Mouse (Mus musculus) left cerebral cortex, adult 8-10 months (tissue): ENCODE results near the gene Inpp5d. TPM values are rescaled to one million over a fixed set of nuclear protein-coding genes. Genes with fewer than 3 reads are reported as not detected.

Experiments used
- DNase-seq, 2 experiments: peaks; one replicate each; pipeline ENCODE4 v3.0.0; 2022; ENCODE audit warnings: low spot score in 2 of 2
- total RNA-seq, 4 experiments: library from RNA; stranded (reverse); gene quantifications; 2 replicates each; pipeline ENCODE4 v1.2.4; 2022

Inpp5d gene
- total RNA-seq, 4 experiments from 2014 or later = 21.6 to 40.6 (median 29.6) TPM

GRCm38 (mm10) chr1:87623977-87624666 is 4.0 kb downstream of the Inpp5d start:
- DNase-seq = no peak

- DNase-seq = no peak
These were observed 4.7 kb downstream of the Inpp5d start for GRCm38 (mm10) chr1:87624826-87625225.

GRCm38 (mm10) chr1:87625254-87626025 is 5.3 kb downstream of the Inpp5d start:
- DNase-seq = no peak

DNA sequence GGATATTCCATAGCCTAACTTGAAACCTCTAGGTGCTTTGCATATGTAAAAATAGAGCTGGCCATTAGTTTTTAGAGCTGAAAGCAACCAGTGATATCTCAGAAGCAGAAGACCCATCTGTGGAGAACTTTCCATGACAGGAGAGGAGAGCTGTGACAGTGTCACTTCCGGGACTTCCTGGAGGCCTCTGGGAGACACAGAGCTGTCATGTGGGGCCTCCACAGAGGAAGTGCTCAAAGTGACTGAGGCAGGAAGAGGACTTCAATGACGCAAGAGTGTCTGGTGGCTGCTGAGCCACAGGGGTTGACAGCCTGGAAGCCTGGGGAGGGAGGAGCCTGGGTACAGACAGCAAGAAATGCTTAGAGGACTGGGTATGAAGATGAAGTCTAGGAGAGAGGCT is 6.2 kb downstream of the Inpp5d start:
- no peak for DNase-seq

DNA sequence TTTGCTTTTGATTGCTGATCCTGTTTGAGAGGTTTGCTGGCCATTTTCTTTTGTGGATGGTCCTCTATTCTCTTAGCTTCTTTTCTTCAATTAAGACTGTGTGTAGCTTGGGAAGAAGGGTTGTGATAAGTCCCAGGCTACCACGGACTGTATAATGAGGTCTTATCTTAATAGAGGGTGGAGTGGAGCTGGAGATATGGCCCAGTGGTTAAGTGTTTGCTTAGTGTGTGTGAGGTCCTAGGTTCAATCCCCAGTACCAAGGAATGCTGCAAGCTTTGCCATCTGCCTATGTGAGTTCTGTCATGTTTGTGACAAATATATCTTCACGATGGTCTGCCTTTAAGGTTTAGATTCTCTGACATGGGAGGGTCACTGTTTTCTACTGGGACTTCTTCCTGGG is 8.0 kb downstream of the Inpp5d start:
- DNase-seq = no peak

GRCm38 (mm10) chr1:87631584-87631983 is 11.5 kb downstream of the Inpp5d start:
- no peak for DNase-seq

GRCm38 (mm10) chr1:87632163-87632562 is 12.1 kb downstream of the Inpp5d start:
- no peak for DNase-seq

DNA sequence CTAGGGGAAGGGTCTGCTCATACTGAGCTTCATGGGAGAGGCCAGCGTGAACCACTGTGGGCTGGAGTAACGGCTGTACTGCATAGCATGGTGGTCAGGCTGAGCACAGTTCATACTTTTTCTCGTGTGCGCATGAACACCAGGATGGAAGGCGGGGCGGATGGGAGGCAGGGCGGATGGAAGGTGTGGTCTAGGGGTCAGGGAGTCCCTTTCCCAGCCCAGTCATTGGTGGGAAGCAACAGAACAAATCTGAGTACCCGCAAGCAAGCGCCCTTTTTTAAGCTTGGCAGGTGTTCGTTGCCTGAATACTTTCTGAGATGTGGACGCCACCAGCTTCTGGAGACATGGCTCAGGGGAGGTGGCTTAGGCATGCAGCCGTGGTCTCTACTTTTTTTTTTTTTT is 16.6 kb downstream of the Inpp5d start:
- DNase-seq = no peak

DNA sequence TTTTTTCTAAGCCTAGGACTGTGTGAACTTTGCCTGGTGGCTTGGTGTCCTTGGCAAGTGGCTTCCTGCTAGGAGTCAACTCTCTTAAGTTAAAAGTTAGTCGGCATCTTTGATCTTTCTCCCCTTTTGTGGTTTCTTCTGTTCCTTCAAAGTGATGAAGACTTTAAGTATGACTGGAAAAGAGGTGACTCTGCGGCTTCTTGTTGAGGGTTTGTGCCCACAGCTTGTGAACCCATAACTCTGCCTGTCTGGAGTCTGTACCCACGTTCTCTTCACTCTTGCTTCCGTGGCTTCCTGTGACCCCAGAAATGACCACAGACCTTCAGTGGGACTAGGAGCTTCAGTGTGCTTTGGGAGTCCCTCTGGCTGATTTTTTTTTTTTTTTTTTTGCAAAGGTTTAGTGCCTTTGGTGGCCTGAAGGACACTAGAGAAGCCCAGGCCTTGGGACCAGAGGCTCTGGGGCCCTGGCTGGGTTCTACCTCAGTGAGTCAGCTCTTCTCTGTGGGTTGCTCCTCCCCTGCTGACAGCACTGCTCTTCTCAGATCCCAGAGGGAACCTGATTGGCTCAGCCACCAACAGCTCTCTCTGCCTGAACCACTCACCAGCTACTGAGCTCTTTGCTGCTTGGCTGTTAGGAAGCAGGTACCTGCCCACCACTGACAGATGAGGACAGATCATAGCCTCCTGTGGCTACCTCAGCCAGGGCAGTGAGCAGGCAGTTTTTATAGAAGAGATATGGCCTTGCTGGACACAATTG is 17.2 kb downstream of the Inpp5d start:
- DNase-seq = no peak

DNA sequence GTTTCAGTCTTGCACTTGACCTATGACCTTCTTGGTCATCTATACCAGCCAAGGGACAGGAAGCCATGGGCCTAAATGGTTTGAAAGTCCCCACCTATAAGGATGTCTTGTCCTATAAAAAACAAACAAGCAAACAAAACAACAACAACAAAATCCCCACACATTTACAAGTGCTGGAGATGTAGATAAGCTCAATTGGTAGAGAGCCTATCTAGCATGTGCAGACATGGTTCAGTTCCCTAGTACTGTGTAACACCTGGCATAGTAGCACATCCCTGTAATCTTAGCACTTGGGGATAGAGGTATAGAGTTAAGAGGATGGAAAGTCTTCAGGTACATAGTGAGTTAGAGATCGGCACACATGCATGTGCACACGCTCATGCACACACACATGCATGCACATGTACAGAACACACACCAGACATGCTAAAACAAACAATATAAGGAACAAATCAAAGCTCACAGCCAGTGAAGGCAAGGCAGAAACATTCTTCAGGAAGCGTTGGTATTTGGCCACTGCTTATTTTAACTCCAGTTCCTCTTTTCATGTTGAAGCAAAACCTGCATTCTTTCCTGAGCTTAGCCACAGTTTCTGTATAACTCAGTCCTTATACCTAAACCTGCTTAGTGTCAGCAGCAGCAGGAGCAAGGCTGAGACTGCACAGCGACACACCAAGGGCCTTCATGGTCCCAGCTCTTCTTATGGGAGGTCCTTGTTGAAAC is 17.9 kb downstream of the Inpp5d start:
- DNase-seq = no peak

- DNase-seq = no peak
These were observed 19.6 kb downstream of the Inpp5d start for GRCm38 (mm10) chr1:87639724-87640123.

DNA sequence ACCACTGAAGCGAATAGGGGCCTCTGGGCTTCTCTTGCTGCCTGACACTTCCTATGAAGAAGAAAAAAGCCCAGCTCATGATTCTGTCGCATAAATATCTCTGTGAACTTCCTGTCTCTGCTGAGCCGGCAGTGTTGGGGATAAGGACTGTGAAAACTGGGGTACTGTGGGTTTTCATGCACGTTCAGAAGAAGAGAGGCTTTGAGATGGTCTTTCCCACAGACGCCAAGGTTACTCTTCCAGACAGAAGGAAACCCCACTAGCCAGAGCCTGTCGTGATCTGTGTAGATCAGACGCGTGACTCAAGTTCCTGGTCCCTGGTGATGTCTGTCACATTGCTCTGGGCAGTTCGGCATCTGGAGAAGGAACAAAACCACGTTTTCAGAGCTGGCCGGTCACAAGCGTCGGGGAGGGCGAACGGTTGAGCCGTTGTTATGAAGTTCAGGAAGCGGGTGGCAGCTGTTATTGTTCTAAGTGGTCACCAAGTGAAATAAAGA is 20.1 kb downstream of the Inpp5d start:
- DNase-seq = no peak

DNA sequence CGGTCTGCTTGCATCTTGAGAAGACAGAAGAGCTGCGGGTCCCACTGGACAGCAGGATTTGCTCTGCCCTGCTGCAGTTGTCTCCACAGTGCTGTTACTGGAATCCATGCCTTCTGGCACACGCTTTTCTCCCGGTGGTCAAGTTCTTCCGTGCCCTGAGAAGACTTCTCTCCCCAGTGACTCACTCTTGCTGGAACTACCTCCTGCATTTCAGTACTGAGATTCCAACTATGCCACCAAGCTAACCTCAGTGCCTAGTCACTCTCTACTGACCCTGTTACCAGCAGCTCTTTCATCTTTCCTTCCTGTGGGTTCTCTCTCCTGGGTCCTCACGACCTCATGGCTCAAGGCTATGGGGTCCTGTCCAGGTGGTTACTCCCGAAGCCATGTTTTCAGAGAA is 22.9 kb downstream of the Inpp5d start:
- no peak for DNase-seq

DNA sequence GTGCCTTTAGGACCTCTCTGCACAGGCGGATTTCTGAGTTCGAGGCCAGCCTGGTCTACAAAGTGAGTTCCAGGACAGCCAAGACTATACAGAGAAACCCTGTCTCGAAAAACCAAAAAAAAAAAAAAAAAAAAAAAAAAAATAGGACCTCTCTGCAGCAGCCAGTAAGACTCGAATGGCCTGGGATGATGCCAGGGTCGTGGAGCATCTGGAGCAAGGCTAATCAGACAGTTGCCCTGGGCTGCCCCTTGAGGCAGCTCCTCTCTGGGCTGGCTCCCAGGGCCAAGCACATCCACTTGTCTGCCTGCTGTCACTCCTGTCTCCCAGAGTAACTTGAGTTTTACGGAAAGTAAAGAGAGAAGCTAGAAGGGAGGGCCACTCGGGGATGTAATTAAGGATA is 24.9 kb downstream of the Inpp5d start:
- DNase-seq = no peak

DNA sequence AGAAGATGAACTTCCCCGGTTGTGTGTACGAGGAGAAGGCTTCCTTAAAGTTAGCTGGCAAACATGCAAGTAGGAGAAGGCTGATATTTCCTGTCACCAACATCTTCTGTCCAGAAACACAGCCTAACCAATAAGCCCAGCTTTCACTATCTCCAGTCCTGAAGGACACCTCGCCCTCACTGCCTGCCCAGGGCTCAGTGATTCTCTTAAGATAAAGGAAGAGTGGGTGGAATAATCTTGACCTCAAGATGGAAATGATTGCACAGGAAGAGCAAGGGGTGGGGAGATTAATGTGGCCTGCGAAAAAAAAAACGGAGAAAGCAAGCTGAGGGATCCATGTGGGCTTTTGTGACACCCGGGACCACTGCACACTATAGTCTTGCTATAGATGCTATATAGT is 25.6 kb downstream of the Inpp5d start:
- no peak for DNase-seq

DNA sequence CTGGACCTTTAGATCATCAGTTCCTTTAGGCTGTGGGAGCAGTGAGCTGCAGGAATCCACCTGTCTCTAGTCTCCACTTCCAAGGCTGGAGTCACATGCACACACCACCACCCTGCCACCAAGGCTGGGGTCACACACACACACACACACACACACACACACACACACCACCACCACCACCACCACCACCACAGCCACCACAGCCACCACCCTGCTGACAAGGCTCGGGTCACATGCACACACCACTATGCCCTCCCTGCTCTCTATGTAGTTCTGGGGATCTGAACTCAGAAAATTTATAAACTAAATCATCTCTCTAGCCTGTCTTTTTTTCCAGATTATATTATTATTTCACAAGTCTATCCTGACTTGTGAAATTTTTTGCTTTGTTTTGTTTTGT is 27.7 kb downstream of the Inpp5d start:
- DNase-seq = no peak

GRCm38 (mm10) chr1:87648657-87649056 is 28.5 kb downstream of the Inpp5d start:
- DNase-seq = no peak

DNA sequence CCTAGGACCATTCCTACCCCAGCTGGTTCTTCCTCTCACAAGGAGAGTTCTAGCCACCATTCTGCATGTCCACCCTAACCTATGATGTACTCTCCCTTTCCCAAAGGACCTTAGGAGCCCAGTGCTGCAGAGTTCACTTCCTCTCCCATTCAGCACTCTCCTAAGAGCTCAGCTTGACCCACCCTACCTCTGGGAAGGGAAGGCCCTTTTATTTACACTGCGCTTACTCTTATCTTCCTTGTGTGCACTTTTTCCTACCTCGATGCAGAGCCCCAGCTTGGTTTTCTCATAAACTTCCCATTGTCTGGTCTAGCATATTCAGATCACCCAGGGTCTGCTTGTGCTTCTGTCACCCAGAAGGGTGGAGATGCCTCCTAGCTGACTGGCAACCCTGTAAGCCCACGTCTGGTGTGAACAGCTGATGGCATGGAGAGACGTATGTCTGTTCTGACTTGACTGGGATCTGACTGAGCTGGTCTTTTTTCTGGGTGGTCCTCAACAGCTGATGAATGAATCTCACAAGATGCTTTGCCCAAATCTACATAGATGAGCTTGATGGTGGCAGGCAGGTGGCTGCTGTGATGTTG is 29.2 kb downstream of the Inpp5d start:
- DNase-seq = no peak

GRCm38 (mm10) chr1:87649958-87650474 is 29.9 kb downstream of the Inpp5d start:
- no peak for DNase-seq

GRCm38 (mm10) chr1:87650611-87651079 is 30.5 kb downstream of the Inpp5d start:
- no peak for DNase-seq

DNA sequence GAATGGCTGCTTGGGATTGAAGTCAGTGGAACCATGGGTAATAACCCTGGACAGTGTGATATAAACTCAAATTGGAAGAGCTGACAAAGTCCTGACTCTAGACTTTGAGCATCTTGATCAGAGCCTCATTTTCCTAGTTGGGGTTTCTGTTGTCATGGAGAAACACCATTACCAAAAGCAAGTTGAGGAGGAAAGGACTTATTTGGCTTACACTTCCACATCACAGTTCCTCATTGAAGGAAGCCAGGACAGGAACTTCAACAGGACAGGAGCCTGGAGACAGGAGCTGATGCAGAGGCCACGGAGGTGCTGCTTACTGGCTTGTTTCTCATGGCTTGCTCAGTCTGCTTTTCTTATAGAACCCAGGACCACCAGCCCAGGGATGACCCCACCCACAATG is 31.3 kb downstream of the Inpp5d start:
- no peak for DNase-seq
